9 mouse cellular contexts compared by ENCODE assay signal in genomic region chr14:33370056-33370455, GRCm38 (mm10).
A peak's percentile ranks its signal among the peaks of the same experiment; 100 is the strongest.
DNase-seq lines count a peak whose midpoint lies in the region; ATAC-seq and TF ChIP-seq lines count a peak whose summit lies in the region.
"Had no signal": no experiment of that assay in that cellular context is flagged by ENCODE, and none has a peak within 500 bp of the region (broad histone marks: within the 10 kb centered on the region; RNA-seq: fewer than 3 reads in every experiment).

No protein-coding gene starts in this region.

- no peak overlapping the region for H3K27ac ChIP-seq in forebrain, embryonic 11.5 days (ENCODE audit: low read depth, low read length)
- H3K27ac ChIP-seq in forebrain, postnatal 0 days (ENCODE audit: low read depth, low read length) = no peak overlapping the region
- H3K27ac ChIP-seq in ES-E14 (ENCODE audit: insufficient read depth, low read depth, low read length, poor library complexity, severe bottlenecking) = no peak overlapping the region
- no peak overlapping the region for H3K27ac ChIP-seq in hindbrain, embryonic 15.5 days (replicated peaks)
- no peak overlapping the region for H3K27ac ChIP-seq in liver, embryonic 14.5 days

- no peaks in the 10 kb centered on the region for H3K4me1 ChIP-seq in forebrain, embryonic 11.5 days (replicated peaks; ENCODE audit: control insufficient read depth, insufficient read depth, low read length)
- no peaks in the 10 kb centered on the region for H3K4me1 ChIP-seq in forebrain, postnatal 0 days (ENCODE audit: insufficient read depth)
- H3K4me1 ChIP-seq in ES-E14 (ENCODE audit: control insufficient read depth in 2 of 2, insufficient read depth in 2 of 2, low read length in 2 of 2, poor library complexity in 1 of 2) = peaks cover 0 to 2% of the 10 kb centered on the region in 2 experiments; a peak in 2 of 4 replicates
- H3K4me1 ChIP-seq in hindbrain, embryonic 15.5 days (replicated peaks) = peaks cover 19% of the 10 kb centered on the region
- H3K4me1 ChIP-seq in liver, embryonic 14.5 days (replicated peaks; ENCODE audit: control insufficient read depth in 2 of 2, insufficient read depth in 2 of 2, low read length in 1 of 2) = peaks cover 0 to 5% of the 10 kb centered on the region in 2 experiments; a peak in 1 of 4 replicates

- no peak for TF ChIP-seq EP300 in liver, embryonic 14.5 days (IDR thresholded peaks at IDR 0.05; ENCODE audit: low read depth)

- 0 out of 2 replicates have a peak, but pooled peaks have one; percentile 32 for ATAC-seq in forebrain, embryonic 11.5 days (replicated peaks; ENCODE audit: low FRiP score)
- ATAC-seq in forebrain, postnatal 0 days = no peak
- 0 out of 2 replicates have a peak, but pooled peaks have one; percentile 12 for ATAC-seq in hindbrain, embryonic 15.5 days (ENCODE audit: low FRiP score, low read depth)
- no peak for ATAC-seq in liver, embryonic 14.5 days (ENCODE audit: insufficient read depth)
- ATAC-seq: inflammation-experienced regulatory T-cells, adult 6 months had no signal

- no peak overlapping the region for H3K4me2 ChIP-seq in forebrain, embryonic 11.5 days (ENCODE audit: low read depth, low read length, severe bottlenecking)
- H3K4me2 ChIP-seq in forebrain, postnatal 0 days (ENCODE audit: low read depth) = no peak overlapping the region
- peak overlapping the region; percentile 26 for H3K4me2 ChIP-seq in hindbrain, embryonic 15.5 days
- peak overlapping the region; percentile 3; the same call in 1 of the 2 replicates for H3K4me2 ChIP-seq in liver, embryonic 14.5 days (ENCODE audit: low read depth)

- no peaks in the 10 kb centered on the region for H3K36me3 ChIP-seq in forebrain, embryonic 11.5 days (ENCODE audit: control insufficient read depth, insufficient read depth, low read length)
- no peaks in the 10 kb centered on the region for H3K36me3 ChIP-seq in forebrain, postnatal 0 days (ENCODE audit: insufficient read depth)
- peaks cover 3% of the 10 kb centered on the region; the same call in 1 of the 2 replicates for H3K36me3 ChIP-seq in ES-E14 (ENCODE audit: control insufficient read depth, insufficient read depth, low read length, poor library complexity, severe bottlenecking)
- H3K36me3 ChIP-seq in hindbrain, embryonic 15.5 days = no peaks in the 10 kb centered on the region
- H3K36me3 ChIP-seq in liver, embryonic 14.5 days (replicated peaks; ENCODE audit: control insufficient read depth, insufficient read depth, low read depth) = no peaks in the 10 kb centered on the region

- no peak for DNase-seq in forebrain, embryonic 11.5 days (ENCODE audit: low spot score)
- DNase-seq in forebrain, postnatal 0 days = no peak
- DNase-seq in ES-E14 (ENCODE audit: low read depth, low spot score) = peak; percentile 12
- no peak for DNase-seq in liver, embryonic 14.5 days (ENCODE audit: low read depth in 3 of 3, low spot score in 3 of 3)
- DNase-seq in urinary bladder, postnatal 4 days (ENCODE audit: low spot score in 2 of 2) = no peak
- no peak for DNase-seq in adrenal gland, adult 2 months
- no peak for DNase-seq in thymus, postnatal 36 days

- no peaks in the 10 kb centered on the region for H3K9me3 ChIP-seq in forebrain, embryonic 11.5 days (ENCODE audit: control insufficient read depth, low read length)
- no peaks in the 10 kb centered on the region for H3K9me3 ChIP-seq in forebrain, postnatal 0 days (ENCODE audit: low read length)
- no peaks in the 10 kb centered on the region for H3K9me3 ChIP-seq in ES-E14 (ENCODE audit: control insufficient read depth, insufficient read depth, low read depth, low read length)
- H3K9me3 ChIP-seq in hindbrain, embryonic 15.5 days = no peaks in the 10 kb centered on the region
- no peaks in the 10 kb centered on the region for H3K9me3 ChIP-seq in liver, embryonic 14.5 days (ENCODE audit: control insufficient read depth, low read length)

- no peaks in the 10 kb centered on the region for H3K27me3 ChIP-seq in forebrain, embryonic 11.5 days (ENCODE audit: control insufficient read depth, insufficient read depth, low read length)
- H3K27me3 ChIP-seq in forebrain, postnatal 0 days (ENCODE audit: insufficient read depth, low read length) = no peaks in the 10 kb centered on the region
- no peaks in the 10 kb centered on the region for H3K27me3 ChIP-seq in hindbrain, embryonic 15.5 days
- no peaks in the 10 kb centered on the region for H3K27me3 ChIP-seq in liver, embryonic 14.5 days (ENCODE audit: control insufficient read depth, insufficient read depth, low read length)

- H3K4me3 ChIP-seq in forebrain, embryonic 11.5 days (ENCODE audit: low read depth, low read length) = no peak overlapping the region
- H3K4me3 ChIP-seq in forebrain, postnatal 0 days (ENCODE audit: low read depth, low read length) = no peak overlapping the region
- peak overlapping the region in 1 of 2 experiments; percentile 39; a peak in 1 of 4 replicates for H3K4me3 ChIP-seq in ES-E14 (ENCODE audit: insufficient read depth in 1 of 2, low read depth in 1 of 2, low read length in 2 of 2, poor library complexity in 1 of 2, severe bottlenecking in 1 of 2)
- no peak overlapping the region for H3K4me3 ChIP-seq in hindbrain, embryonic 15.5 days
- no peak overlapping the region for H3K4me3 ChIP-seq in liver, embryonic 14.5 days (ENCODE audit: insufficient read depth in 1 of 2, low read depth in 2 of 2, low read length in 2 of 2)

- in situ Hi-C loops in ES-E14 (cut with MboI; ENCODE audit: low sequenced_read_pairs in 2 of 2, unreplicated experiment in 2 of 2) = no loop called here

- TF ChIP-seq CTCF in forebrain, postnatal 0 days (IDR thresholded peaks at IDR 0.05; ENCODE audit: low read depth) = no peak
- no peak for TF ChIP-seq CTCF in liver, embryonic 14.5 days (IDR thresholded peaks at IDR 0.05; ENCODE audit: low read depth)

- WGBS in forebrain, embryonic 11.5 days = 12% methylated on average over 7 of the region's 7 CpGs
- 16% methylated on average over 7 of the region's 7 CpGs for WGBS in forebrain, postnatal 0 days
- 22% methylated on average over 7 of the region's 7 CpGs for WGBS in hindbrain, embryonic 15.5 days
- 10% methylated on average over 7 of the region's 7 CpGs for WGBS in liver, embryonic 14.5 days (ENCODE audit: insufficient replicate concordance)

- no peak overlapping the region for H3K9ac ChIP-seq in forebrain, embryonic 11.5 days (ENCODE audit: low read length)
- H3K9ac ChIP-seq in forebrain, postnatal 0 days = no peak overlapping the region
- no peak overlapping the region for H3K9ac ChIP-seq in ES-E14 (ENCODE audit: insufficient read depth, low read depth, low read length, poor library complexity, severe bottlenecking)
- no peak overlapping the region for H3K9ac ChIP-seq in hindbrain, embryonic 15.5 days
- H3K9ac ChIP-seq in liver, embryonic 14.5 days (replicated peaks) = no peak overlapping the region

TF ChIP-seq in ES-E14, 5 proteins besides CTCF, POLR2A, EP300 and RAD21:
- TF ChIP-seq ZC3H11A (IDR thresholded peaks at IDR 0.05; ENCODE audit: borderline replicate concordance, low read depth, low read length) (no peak), MAFK (IDR thresholded peaks at IDR 0.05; ENCODE audit: insufficient read depth, low read depth, low read length) (no peak), HCFC1 (IDR thresholded peaks at IDR 0.05; ENCODE audit: borderline replicate concordance, insufficient read depth, low read length) (no peak), ZNF384 (IDR thresholded peaks at IDR 0.05; ENCODE audit: low read depth, low read length) (no peak), CHD2 (IDR thresholded peaks at IDR 0.05; ENCODE audit: low read depth, low read length) (no peak)
TF ChIP-seq in ES-E14: peak in this region for 0.

Comparison
In these comparisons a context has a peak if more than half of its experiments do, and no peak if none do; other contexts are left out.
1. ATAC-seq: peak in forebrain, embryonic 11.5 days (single experiment) and hindbrain, embryonic 15.5 days (single experiment); none in forebrain, postnatal 0 days (single experiment) and liver, embryonic 14.5 days (single experiment).
2. H3K4me2 ChIP-seq: peak in hindbrain, embryonic 15.5 days (single experiment) and liver, embryonic 14.5 days (single experiment); none in forebrain, embryonic 11.5 days (single experiment) and forebrain, postnatal 0 days (single experiment).